Mouse (Mus musculus) hindbrain, embryonic 14.5 days (tissue): ENCODE results near the gene Atp6v0b. TPM values are rescaled to one million over a fixed set of nuclear protein-coding genes. Genes with fewer than 3 reads are reported as not detected.

Source experiments
- ATAC-seq: fragments of 200-750 bp; cut with Nextera tagmentation; 2 replicates; pipeline ENCODE4 v1.8.0; 2017; ENCODE audit warnings: moderate number of reproducible peaks, mild to moderate bottlenecking, moderate TSS enrichment, moderate library complexity; ENCODE audit not compliant: low FRiP score
- DNase-seq: peaks from one replicate; pipeline ENCODE4 v3.0.0-alpha.2; 2015; ENCODE audit warnings: low spot score
- H3K27ac ChIP-seq: fragments of 300-500 bp; sonication (generic); 2 replicates; pipeline ENCODE4 v1.5.1; 2014; ENCODE audit warnings: mild to moderate bottlenecking, moderate library complexity
- H3K27me3 ChIP-seq: fragments of 300-500 bp; sonication (generic); 2 replicates; pipeline ENCODE4 v1.6.1; 2014; ENCODE audit warnings: mild to moderate bottlenecking, low read length, mixed read lengths; ENCODE audit not compliant: control insufficient read depth, insufficient read depth
- H3K36me3 ChIP-seq: fragments of 300-500 bp; sonication (generic); replicated peaks from 2 replicates; pipeline ENCODE4 v1.6.1; 2014; ENCODE audit not compliant: control insufficient read depth, insufficient read depth
- H3K4me1 ChIP-seq: fragments of 300-500 bp; sonication (generic); replicated peaks from 2 replicates; pipeline ENCODE4 v1.6.1; 2014; ENCODE audit warnings: antibody characterized with exemption, low read length, mixed read lengths; ENCODE audit not compliant: control insufficient read depth, insufficient read depth
- H3K4me2 ChIP-seq: fragments of 300-500 bp; sonication (generic); replicated peaks from 2 replicates; pipeline ENCODE4 v1.6.1; 2014; ENCODE audit warnings: mild to moderate bottlenecking, moderate library complexity
- H3K4me3 ChIP-seq: fragments of 300-500 bp; sonication (generic); replicated peaks from 2 replicates; pipeline ENCODE4 v1.5.1; 2014; ENCODE audit warnings: mild to moderate bottlenecking, low read length
- H3K9ac ChIP-seq: fragments of 300-500 bp; sonication (generic); 2 replicates; pipeline ENCODE4 v1.6.1; 2014
- H3K9me3 ChIP-seq: fragments of 300-500 bp; sonication (generic); 2 replicates; pipeline ENCODE4 v1.6.1; 2016; ENCODE audit warnings: low read length; ENCODE audit not compliant: control insufficient read depth
- WGBS: fragments of 180-500 bp; shearing (Covaris S2); extraction: QIAGEN DNeasy Blood & Tissue Kit; methylation state at CpG from one replicate; pipeline ENCODE4 v1.1.7; 2014; 5-methylcytosine and 5-hydroxymethylcytosine counted together
- polyA plus RNA-seq: library from polyadenylated mRNA; unstranded; fragments of >200 nt; fragmentation: Nextera tagmentation; extraction: Ambion mirVana; gene quantifications from 2 replicates; pipeline ENCODE4 v1.2.1, GENCODE M21; 2014

Atp6v0b gene
- polyA plus RNA-seq, 1 experiment from 2014 or later: 589 TPM

- Histone ChIP-seq H3K4me3 (no peak overlapping the region), H3K36me3 (peaks cover 69% of the 10 kb centered on the region)
- 85% methylated on average over 7 of the region's 7 CpGs for WGBS
Observed at GRCm38 (mm10) chr4:117895339-117895738, 8.2 kb upstream of the Atp6v0b start.

DNA sequence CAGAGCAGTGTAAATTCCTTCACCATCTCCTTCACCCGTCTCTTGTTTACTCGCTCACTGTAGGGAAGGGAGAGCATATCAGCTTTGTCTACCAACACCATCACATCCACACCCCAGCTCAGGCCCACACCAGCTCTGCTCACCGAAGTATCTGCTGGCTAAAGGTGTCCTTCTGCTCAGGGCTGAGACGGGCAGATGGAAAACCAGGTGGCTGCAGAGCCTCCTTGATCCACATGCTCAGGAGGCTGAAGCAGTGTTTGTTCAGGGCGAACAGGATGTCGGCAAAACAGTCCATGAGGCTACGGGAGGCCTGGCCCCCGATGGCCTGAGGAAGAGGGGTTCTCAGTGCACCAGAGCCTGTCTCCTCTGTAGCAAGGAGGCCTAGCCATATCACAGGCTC, 7.5 kb upstream of the Atp6v0b start:
- ATAC-seq: no peak
- peaks cover 62% of the 10 kb centered on the region for H3K36me3 ChIP-seq
- H3K4me3 ChIP-seq: no peak overlapping the region
- H3K4me2 ChIP-seq: no peak overlapping the region
- DNase-seq: no peak
- 90% methylated on average over 8 of the region's 8 CpGs for WGBS
- peaks cover 7% of the 10 kb centered on the region for H3K4me1 ChIP-seq
- no peaks in the 10 kb centered on the region for H3K9me3 ChIP-seq
- no peaks in the 10 kb centered on the region for H3K27me3 ChIP-seq
- no peak overlapping the region for H3K9ac ChIP-seq
- H3K27ac ChIP-seq: no peak overlapping the region

More at GRCm38 (mm10) chr4:117895339-117895738, 8.2 kb upstream of the Atp6v0b start:
- Histone ChIP-seq H3K4me1 (peaks cover 7% of the 10 kb centered on the region), H3K9me3 (no peaks in the 10 kb centered on the region), H3K4me2 (no peak overlapping the region), H3K27ac (no peak overlapping the region), H3K27me3 (no peaks in the 10 kb centered on the region), H3K9ac (no peak overlapping the region)
- no peak for DNase-seq
- no peak for ATAC-seq

DNA sequence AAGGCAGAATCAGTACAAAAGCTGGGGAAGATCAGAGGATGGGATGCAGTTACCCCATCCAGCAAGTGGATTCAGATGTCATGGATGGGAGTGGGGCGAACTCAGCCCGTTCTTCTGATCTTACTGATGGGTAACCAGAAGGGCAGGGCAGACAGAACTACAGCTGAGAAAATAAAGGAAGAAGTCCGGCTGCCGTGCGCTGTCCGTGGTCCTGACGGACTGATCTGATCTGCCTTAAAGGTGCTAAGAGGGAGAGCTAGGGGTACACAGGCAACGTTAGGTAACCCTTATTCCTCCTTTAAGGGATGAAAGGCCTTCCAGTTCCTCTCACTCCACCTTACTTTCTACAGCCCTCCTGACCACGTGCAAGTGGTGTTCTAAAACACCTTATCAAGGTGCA, 6.2 kb upstream of the Atp6v0b start:
- DNase-seq: no peak
- Histone ChIP-seq H3K36me3 (peaks cover 57% of the 10 kb centered on the region), H3K4me2 (no peak overlapping the region), H3K27ac (no peak overlapping the region), H3K9ac (no peak overlapping the region), H3K27me3 (no peaks in the 10 kb centered on the region), H3K9me3 (no peaks in the 10 kb centered on the region), H3K4me1 (peaks cover 7% of the 10 kb centered on the region), H3K4me3 (no peak overlapping the region)
- WGBS: 24% methylated on average over 9 of the region's 9 CpGs
- no peak for ATAC-seq

DNA sequence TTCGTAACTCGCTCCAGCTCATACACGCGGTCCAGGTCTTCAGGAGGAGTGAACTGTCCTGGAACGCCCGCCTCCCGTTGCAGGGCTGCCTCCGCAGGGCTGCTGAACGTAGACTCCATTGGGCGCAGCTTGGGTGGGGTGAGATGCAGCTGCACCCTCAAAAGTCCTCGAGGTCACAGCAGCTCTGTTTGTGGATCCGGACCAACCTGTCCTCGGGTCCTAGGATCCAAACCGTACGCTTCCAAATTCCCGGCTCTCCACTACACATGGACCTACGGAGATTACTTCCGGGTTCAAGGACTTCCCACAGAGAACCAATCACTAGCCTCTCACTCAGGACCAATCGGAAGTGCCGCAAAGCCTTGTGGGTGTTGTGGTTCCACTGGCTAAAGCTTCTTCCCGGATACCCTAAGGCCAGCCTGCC, 4.6 kb upstream of the Atp6v0b start, which contains the start of gene Dph2:
TSS of gene Dph2 (minus strand) at position 295 of the 424 bp plus-strand sequence.
- H3K27ac ChIP-seq: no peak within 1 kb of the TSS
- peak within 1 kb of the TSS; percentile 86 for H3K4me2 ChIP-seq
- ATAC-seq (peak; percentile 85), DNase-seq (peak; percentile 93)
- peaks cover 41% of the 10 kb centered on the region for H3K36me3 ChIP-seq
- H3K4me3 ChIP-seq: peak within 1 kb of the TSS; percentile 64
- no peaks in the 10 kb centered on the region for H3K9me3 ChIP-seq
- H3K4me1 ChIP-seq: peaks cover 7% of the 10 kb centered on the region
- under 1% methylated on average over 21 of the region's 21 CpGs for WGBS
- peak within 1 kb of the TSS; percentile 60 for H3K9ac ChIP-seq
- no peaks in the 10 kb centered on the region for H3K27me3 ChIP-seq

DNA sequence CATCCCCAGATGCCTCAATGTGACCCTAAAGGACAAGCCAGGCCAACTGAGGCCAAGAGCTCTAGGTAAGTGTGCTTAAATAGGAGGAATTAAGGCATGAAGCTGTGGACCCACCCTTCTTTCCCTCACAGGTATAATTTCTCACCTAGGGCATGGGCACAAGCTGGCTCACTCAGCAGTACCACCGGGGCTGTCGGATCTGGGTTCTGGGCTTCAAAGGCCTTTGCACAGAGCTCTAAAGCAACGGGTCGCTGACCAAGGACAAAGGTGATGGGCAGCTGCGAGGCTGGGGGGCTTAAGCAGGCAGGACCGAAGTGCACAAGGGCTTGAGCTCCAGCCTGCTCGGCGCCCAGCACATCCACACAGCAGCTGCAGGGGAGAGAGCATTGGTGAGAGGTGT, 3.6 kb upstream of the Atp6v0b start:
- Histone ChIP-seq H3K4me3 (no peak overlapping the region; the same call in 1 of the 2 replicates), H3K27ac (no peak overlapping the region), H3K9me3 (no peaks in the 10 kb centered on the region), H3K36me3 (peaks cover 36% of the 10 kb centered on the region), H3K4me2 (peak overlapping the region; percentile 86), H3K4me1 (peaks cover 15% of the 10 kb centered on the region), H3K27me3 (no peaks in the 10 kb centered on the region), H3K9ac (no peak overlapping the region)
- 56% methylated on average over 8 of the region's 8 CpGs for WGBS
- DNase-seq (no peak), ATAC-seq (no peak)

GRCm38 (mm10) chr4:117890031-117890430, 2.9 kb upstream of the Atp6v0b start:
- DNase-seq: no peak
- no peak overlapping the region for H3K27ac ChIP-seq
- no peak overlapping the region for H3K4me3 ChIP-seq
- WGBS: 94% methylated on average over 14 of the region's 14 CpGs
- peaks cover 15% of the 10 kb centered on the region for H3K4me1 ChIP-seq
- no peaks in the 10 kb centered on the region for H3K9me3 ChIP-seq
- no peak overlapping the region for H3K9ac ChIP-seq
- no peak for ATAC-seq
- no peak overlapping the region for H3K4me2 ChIP-seq
- peaks cover 36% of the 10 kb centered on the region for H3K36me3 ChIP-seq
- no peaks in the 10 kb centered on the region for H3K27me3 ChIP-seq

DNA sequence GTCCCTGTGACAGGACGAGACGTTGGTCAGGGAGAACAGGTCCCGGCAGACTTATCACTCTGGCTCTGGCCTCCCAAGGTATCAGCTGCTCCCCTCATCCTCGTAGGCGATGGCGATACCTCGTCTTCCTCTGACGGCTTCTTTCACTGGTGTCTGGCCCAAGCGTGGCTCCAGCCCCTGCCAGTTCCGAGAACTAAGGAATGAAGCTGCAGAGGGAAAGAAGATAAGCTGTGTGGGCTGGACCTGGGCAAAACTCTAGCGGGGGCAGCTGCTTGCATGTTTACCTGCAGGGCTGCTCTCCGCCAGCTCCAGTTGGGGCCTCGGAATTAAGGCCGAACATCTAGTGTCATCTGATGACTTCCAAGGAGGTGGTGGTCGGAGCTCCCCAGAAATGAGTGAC, 2.3 kb upstream of the Atp6v0b start:
- H3K27ac ChIP-seq: no peak overlapping the region
- no peaks in the 10 kb centered on the region for H3K9me3 ChIP-seq
- peaks cover 18% of the 10 kb centered on the region for H3K4me1 ChIP-seq
- DNase-seq (no peak), ATAC-seq (no peak)
- no peaks in the 10 kb centered on the region for H3K27me3 ChIP-seq
- 94% methylated on average over 15 of the region's 15 CpGs for WGBS
- H3K4me3 ChIP-seq: no peak overlapping the region
- H3K36me3 ChIP-seq: peaks cover 36% of the 10 kb centered on the region
- H3K4me2 ChIP-seq: no peak overlapping the region
- no peak overlapping the region for H3K9ac ChIP-seq

GRCm38 (mm10) chr4:117887920-117888319, 787 bp upstream of the Atp6v0b start:
- 75% methylated on average over 2 of the region's 2 CpGs for WGBS
- peak overlapping the region; percentile 82 for H3K4me3 ChIP-seq
- peaks cover 30% of the 10 kb centered on the region for H3K36me3 ChIP-seq
- H3K27ac ChIP-seq: no peak overlapping the region
- H3K27me3 ChIP-seq: no peaks in the 10 kb centered on the region
- peak overlapping the region; percentile 90 for H3K4me2 ChIP-seq
- DNase-seq: no peak
- peaks cover 29% of the 10 kb centered on the region for H3K4me1 ChIP-seq
- ATAC-seq: no peak
- no peak overlapping the region for H3K9ac ChIP-seq
- no peaks in the 10 kb centered on the region for H3K9me3 ChIP-seq

DNA sequence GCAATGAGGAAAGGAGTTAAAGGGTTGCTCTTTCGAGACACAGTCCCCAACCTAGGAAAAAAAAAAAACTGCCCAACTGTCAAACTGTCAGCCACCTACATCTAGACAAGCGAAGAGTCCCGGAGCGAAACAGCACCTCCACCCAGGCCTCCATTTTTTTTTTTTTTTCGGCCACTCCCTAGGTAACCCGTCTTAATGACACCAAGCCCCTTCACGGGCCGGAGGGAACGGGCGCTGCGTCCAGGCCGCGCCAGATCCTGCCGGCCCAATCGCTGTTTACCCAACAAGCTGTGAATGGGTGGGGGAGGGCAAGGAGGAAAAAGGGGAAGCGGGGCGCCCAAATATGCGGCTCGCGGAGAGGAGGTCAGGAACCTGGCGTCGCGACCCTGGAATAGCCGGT, 489 bp downstream of the Atp6v0b start:
- 3% methylated on average over 23 of the region's 24 CpGs for WGBS
- peak overlapping the region; percentile 85 for H3K9ac ChIP-seq
- DNase-seq (no peak), ATAC-seq (no peak; the same call in 1 of the 2 replicates)
- peaks cover 37% of the 10 kb centered on the region for H3K4me1 ChIP-seq
- H3K4me3 ChIP-seq: peak overlapping the region; percentile 82
- H3K27ac ChIP-seq: 0 out of 2 replicates have a peak overlapping the region, but pooled peaks have one; percentile 47
- H3K36me3 ChIP-seq: peaks cover 30% of the 10 kb centered on the region
- no peaks in the 10 kb centered on the region for H3K27me3 ChIP-seq
- no peaks in the 10 kb centered on the region for H3K9me3 ChIP-seq
- peak overlapping the region; percentile 90 for H3K4me2 ChIP-seq

DNA sequence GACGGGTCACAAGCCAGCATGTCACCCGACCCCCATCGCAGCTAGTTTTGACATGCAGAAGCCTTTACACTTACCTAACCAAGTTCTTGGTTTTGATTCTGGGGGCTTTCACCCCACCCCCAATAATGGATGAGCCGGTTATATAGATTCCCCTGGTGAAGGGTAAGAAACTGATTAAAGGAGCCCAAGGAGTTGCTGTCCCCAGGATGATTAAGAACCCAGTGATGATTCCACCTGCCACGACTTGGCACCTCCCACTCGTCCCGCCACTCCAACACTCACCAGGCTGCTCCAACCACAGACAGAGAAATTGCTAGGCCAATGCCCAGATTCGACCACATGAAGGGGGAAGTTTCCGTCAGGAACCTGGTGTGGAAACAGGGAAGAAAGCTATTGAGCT, 1.1 kb downstream of the Atp6v0b start:
- no peak for ATAC-seq
- H3K4me1 ChIP-seq: peaks cover 36% of the 10 kb centered on the region
- peak overlapping the region; percentile 90 for H3K4me2 ChIP-seq
- DNase-seq: no peak
- WGBS: 81% methylated on average over 9 of the region's 9 CpGs
- H3K9ac ChIP-seq: peak overlapping the region; percentile 85
- H3K36me3 ChIP-seq: peaks cover 30% of the 10 kb centered on the region
- no peaks in the 10 kb centered on the region for H3K9me3 ChIP-seq
- H3K4me3 ChIP-seq: peak overlapping the region; percentile 82
- H3K27ac ChIP-seq: no peak overlapping the region
- H3K27me3 ChIP-seq: no peaks in the 10 kb centered on the region
